Mouse (Mus musculus): ENCODE results near the gene Kcnj15. TPM values are rescaled to one million over a fixed set of nuclear protein-coding genes. Genes with fewer than 3 reads are reported as not detected.

The Kcnj15 gene
- polyA plus RNA-seq, 1 experiment = not detected

DNA sequence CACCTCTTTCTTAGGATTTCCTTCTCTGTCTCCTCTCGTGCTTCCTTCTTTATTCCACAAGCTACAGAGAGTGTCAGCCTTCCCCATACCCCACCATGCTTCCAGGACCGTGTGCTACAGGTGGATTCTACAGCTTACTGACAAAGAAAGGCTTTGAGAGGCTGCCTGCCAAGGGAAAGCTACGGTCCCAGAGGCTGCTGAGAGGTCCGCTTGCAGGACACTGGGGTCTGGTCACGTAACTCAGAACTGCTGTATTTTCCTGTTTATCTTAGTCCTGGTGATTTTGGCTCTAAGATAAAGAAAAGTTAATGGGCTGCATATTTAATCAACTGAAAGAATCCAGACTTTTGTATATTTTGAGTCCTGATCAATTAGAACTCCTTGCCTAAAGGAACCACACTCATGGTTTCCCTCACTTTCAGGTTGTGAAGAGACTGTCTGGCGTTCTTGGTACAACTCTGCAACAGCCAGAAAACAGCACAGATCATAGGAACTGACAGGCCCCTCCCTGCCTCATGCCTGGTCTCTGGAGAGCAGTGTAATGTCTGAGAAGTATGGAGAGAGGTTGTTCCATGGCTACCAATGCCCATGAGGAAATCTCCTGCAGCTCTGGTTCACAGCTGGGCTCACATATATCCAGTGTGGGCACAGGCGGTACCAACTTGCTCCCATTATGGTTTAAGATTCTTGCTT lies 35.2 kb upstream of the Kcnj15 start:
- H3K9me3 ChIP-seq = no peaks in the 10 kb centered on the region
- H3K4me1 ChIP-seq = peaks cover 8% of the 10 kb centered on the region
- no peaks in the 10 kb centered on the region for H3K36me3 ChIP-seq (replicated peaks; ENCODE audit: low read length)
- H3K4me3 ChIP-seq (replicated peaks) = no peak overlapping the region
- H3K27me3 ChIP-seq (replicated peaks) = peaks cover 8% of the 10 kb centered on the region
- TF ChIP-seq GATA1 (IDR thresholded peaks at IDR 0.05; ENCODE audit: borderline replicate concordance, low read length) (no peak), FLI1 (IDR thresholded peaks at IDR 0.05; ENCODE audit: low read length) (no peak)

GRCm38 (mm10) chr16:95223435-95223834 lies 33.9 kb upstream of the Kcnj15 start:
- Histone ChIP-seq H3K27me3 (replicated peaks) (peaks cover 10% of the 10 kb centered on the region), H3K9me3 (no peaks in the 10 kb centered on the region), H3K4me3 (replicated peaks) (no peak overlapping the region), H3K36me3 (replicated peaks; ENCODE audit: low read length) (no peaks in the 10 kb centered on the region), H3K4me1 (peaks cover 11% of the 10 kb centered on the region)
- TF ChIP-seq FLI1 (IDR thresholded peaks at IDR 0.05; ENCODE audit: low read length) (no peak), GATA1 (IDR thresholded peaks at IDR 0.05; ENCODE audit: borderline replicate concordance, low read length) (no peak)

DNA sequence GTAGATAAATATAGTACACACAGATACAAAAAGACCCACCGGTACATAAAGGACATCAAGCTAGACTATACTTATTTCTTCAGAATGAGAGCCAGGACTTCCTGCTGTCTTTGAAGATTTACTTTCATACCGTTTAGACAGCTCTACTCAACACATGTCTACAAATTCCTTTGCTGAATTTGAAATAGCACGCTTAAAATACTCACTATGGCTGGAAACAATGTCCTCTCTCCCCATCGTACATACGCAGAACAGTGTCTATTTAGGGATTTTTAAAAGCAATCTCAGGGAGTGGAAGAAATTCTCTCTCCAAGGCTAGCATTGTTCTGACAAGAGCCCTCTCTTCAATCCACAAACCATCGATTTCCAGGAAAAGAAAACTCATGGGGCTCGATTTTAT lies 32.1 kb upstream of the Kcnj15 start:
- H3K4me1 ChIP-seq = peaks cover 4% of the 10 kb centered on the region; the same call in 1 of the 2 replicates
- TF ChIP-seq FLI1 (IDR thresholded peaks at IDR 0.05; ENCODE audit: low read length) = no peak
- no peak for TF ChIP-seq GATA1 (IDR thresholded peaks at IDR 0.05; ENCODE audit: borderline replicate concordance, low read length)

DNA sequence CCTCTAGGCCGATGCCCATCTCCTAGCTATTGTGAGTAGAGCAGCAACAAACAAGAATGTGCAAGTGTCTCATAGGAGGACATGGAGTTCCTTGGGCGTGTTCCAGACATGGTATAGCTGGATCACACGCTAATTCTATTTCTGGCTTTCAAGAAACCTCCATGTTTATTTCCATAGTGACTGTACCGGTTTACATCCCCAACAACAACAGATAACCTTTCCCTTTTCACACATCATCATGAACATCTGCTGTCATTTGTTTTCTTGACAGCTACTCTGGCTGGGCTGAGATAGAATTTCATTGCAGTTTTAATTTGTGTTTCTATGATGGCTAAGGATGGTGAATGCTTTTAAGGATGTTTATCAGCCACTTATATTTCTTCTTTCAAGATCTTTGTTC lies 25.6 kb upstream of the Kcnj15 start:
- Histone ChIP-seq H3K4me1 (peaks cover 9% of the 10 kb centered on the region; the same call in 1 of the 2 replicates), H3K36me3 (replicated peaks; ENCODE audit: low read length) (no peaks in the 10 kb centered on the region), H3K27me3 (replicated peaks) (peaks cover 6% of the 10 kb centered on the region), H3K9me3 (peaks cover 8% of the 10 kb centered on the region), H3K4me3 (replicated peaks) (no peak overlapping the region)
- TF ChIP-seq FLI1 (IDR thresholded peaks at IDR 0.05; ENCODE audit: low read length) (no peak), GATA1 (IDR thresholded peaks at IDR 0.05; ENCODE audit: borderline replicate concordance, low read length) (no peak)

More for the DNA sequence above, 32.1 kb upstream of the Kcnj15 start:
- H3K4me3 ChIP-seq (replicated peaks) = no peak overlapping the region
- no peaks in the 10 kb centered on the region for H3K36me3 ChIP-seq (replicated peaks; ENCODE audit: low read length)
- peaks cover 11% of the 10 kb centered on the region for H3K27me3 ChIP-seq (replicated peaks)
- H3K9me3 ChIP-seq = no peaks in the 10 kb centered on the region

- Histone ChIP-seq H3K9me3 (peaks cover 8% of the 10 kb centered on the region), H3K36me3 (replicated peaks; ENCODE audit: low read length) (no peaks in the 10 kb centered on the region), H3K27me3 (replicated peaks) (peaks cover 14% of the 10 kb centered on the region), H3K4me3 (replicated peaks) (no peak overlapping the region), H3K4me1 (peaks cover 25% of the 10 kb centered on the region)
- TF ChIP-seq GATA1 (IDR thresholded peaks at IDR 0.05; ENCODE audit: borderline replicate concordance, low read length) (no peak), FLI1 (IDR thresholded peaks at IDR 0.05; ENCODE audit: low read length) (no peak)
Measured at GRCm38 (mm10) chr16:95234891-95235548, 22.3 kb upstream of the Kcnj15 start.

DNA sequence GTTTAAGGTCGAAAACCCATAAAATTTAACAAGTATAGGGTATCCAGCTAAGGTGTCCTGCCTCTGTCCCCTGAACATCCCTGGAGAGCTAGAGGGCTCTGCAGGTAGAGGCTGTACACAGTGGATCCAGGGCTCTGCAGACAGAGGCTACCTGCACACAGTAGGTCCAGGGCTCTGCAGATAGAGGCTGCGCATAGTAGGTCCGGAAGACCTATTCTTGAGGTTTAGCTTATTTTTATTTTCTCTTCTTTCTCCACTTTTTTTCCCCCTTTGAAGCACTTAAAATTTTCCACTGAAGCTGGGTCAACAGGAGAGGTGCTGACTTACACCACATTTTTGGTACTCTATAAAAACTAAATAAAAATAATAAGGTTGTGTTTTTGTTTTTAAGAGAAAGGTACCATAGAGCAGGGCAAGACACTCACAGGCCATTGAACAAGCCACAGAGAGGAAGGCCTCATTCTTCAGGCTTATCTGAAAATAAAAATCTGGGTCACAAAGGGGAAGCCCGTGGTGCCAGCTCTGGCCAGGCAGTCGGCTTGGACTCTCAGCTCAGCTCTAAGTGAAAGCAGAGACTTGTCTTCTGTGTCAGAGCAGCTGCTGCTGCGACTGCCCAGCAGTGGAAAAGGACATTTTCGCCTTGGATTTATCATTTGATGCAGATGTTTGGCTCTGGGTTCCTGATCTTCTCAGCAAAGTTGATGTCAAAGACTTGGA lies 18.0 kb upstream of the Kcnj15 start:
- Histone ChIP-seq H3K9me3 (peaks cover 8% of the 10 kb centered on the region), H3K4me1 (peaks cover 59% of the 10 kb centered on the region), H3K36me3 (replicated peaks; ENCODE audit: low read length) (no peaks in the 10 kb centered on the region), H3K27me3 (replicated peaks) (peaks cover 16% of the 10 kb centered on the region), H3K4me3 (replicated peaks) (no peak overlapping the region)
- TF ChIP-seq GATA1 (IDR thresholded peaks at IDR 0.05; ENCODE audit: borderline replicate concordance, low read length) (no peak), FLI1 (IDR thresholded peaks at IDR 0.05; ENCODE audit: low read length) (no peak)

DNA sequence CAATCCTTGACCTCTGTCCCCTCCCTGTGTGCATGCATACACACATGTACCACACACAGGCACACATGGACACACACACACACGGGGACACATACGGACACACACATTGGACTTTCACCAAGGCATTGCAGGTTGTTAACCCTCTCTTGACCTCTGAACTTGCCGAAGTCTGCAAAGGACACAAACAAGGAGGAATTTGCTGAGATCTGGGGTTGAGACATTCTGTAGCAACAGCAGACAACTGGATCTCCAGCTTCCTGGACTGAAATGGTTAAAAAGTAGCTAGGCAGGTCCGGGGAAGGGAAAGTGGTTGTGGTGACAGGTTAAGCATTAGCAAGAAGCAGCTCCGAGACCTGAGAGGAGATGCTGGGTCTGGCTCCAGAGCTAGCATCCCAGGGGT lies 16.7 kb upstream of the Kcnj15 start:
- Histone ChIP-seq H3K4me1 (peaks cover 73% of the 10 kb centered on the region), H3K9me3 (peaks cover 8% of the 10 kb centered on the region), H3K27me3 (replicated peaks) (peaks cover 14% of the 10 kb centered on the region), H3K36me3 (replicated peaks; ENCODE audit: low read length) (no peaks in the 10 kb centered on the region), H3K4me3 (replicated peaks) (no peak overlapping the region)
- no peak for TF ChIP-seq GATA1 (IDR thresholded peaks at IDR 0.05; ENCODE audit: borderline replicate concordance, low read length)
- TF ChIP-seq FLI1 (IDR thresholded peaks at IDR 0.05; ENCODE audit: low read length) = no peak

DNA sequence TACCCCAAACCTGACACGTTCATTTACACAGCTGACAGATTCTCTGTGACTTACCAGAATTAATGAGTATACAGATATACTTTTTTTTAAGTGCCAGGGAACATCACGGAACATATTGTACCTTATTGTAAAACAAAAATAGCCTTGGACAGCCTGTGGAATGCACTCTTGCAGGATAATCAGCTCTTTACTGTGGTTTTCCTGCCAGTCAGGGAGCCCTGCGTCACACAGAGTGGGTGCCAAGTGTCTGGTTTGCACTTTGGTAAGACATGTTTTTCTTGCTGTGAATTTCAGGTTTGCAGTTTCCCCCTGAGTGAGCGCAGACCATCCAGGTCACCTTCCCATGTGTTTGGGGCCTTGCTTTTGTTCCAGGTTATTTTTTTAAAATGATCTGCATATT lies 15.8 kb upstream of the Kcnj15 start:
- TF ChIP-seq GATA1 (IDR thresholded peaks at IDR 0.05; ENCODE audit: borderline replicate concordance, low read length) = no peak
- no peak for TF ChIP-seq FLI1 (IDR thresholded peaks at IDR 0.05; ENCODE audit: low read length)
- Histone ChIP-seq H3K4me3 (replicated peaks) (no peak overlapping the region), H3K36me3 (replicated peaks; ENCODE audit: low read length) (no peaks in the 10 kb centered on the region), H3K27me3 (replicated peaks) (peaks cover 14% of the 10 kb centered on the region), H3K9me3 (peaks cover under 1% of the 10 kb centered on the region; the same call in 1 of the 2 replicates), H3K4me1 (peaks cover 81% of the 10 kb centered on the region)

GRCm38 (mm10) chr16:95242114-95242513 lies 15.2 kb upstream of the Kcnj15 start:
- Histone ChIP-seq H3K27me3 (replicated peaks) (peaks cover 11% of the 10 kb centered on the region), H3K4me1 (peaks cover 81% of the 10 kb centered on the region), H3K9me3 (no peaks in the 10 kb centered on the region), H3K36me3 (replicated peaks; ENCODE audit: low read length) (no peaks in the 10 kb centered on the region), H3K4me3 (replicated peaks) (no peak overlapping the region)
- no peak for TF ChIP-seq GATA1 (IDR thresholded peaks at IDR 0.05; ENCODE audit: borderline replicate concordance, low read length)
- no peak for TF ChIP-seq FLI1 (IDR thresholded peaks at IDR 0.05; ENCODE audit: low read length)

DNA sequence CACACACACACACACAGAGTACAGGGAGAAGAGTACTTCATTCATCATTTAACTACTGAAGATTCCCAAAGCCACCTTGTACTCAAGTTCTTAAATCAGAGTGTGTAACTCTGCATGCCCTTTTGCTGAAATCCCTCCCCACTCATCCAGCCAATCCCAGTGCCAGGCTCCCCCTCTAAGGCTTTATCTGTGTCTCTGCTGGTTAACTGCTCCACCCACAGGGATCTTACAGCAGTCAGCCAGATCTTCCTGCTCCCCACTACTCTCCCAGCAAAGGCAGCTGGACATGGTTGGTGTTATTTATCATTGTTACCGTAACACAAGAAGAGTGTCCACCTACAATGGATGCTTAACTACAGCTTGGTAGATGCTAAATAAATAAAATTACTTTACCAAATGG lies 14.0 kb upstream of the Kcnj15 start:
- Histone ChIP-seq H3K9me3 (no peaks in the 10 kb centered on the region), H3K27me3 (replicated peaks) (peaks cover 6% of the 10 kb centered on the region), H3K4me3 (replicated peaks) (no peak overlapping the region), H3K36me3 (replicated peaks; ENCODE audit: low read length) (no peaks in the 10 kb centered on the region), H3K4me1 (peaks cover 84% of the 10 kb centered on the region)
- TF ChIP-seq FLI1 (IDR thresholded peaks at IDR 0.05; ENCODE audit: low read length) = no peak
